Mouse (Mus musculus) gastrocnemius, adult 18-20 months (tissue): ENCODE data around the gene Igsf23. TPM values are rescaled to one million over a fixed set of nuclear protein-coding genes. Genes with fewer than 3 reads are reported as not detected.
A peak's percentile ranks its signal among the peaks of the same experiment; 100 is the strongest.
"Not testable (repeated sequence)": the region's sequence is repeated elsewhere in the genome, so short reads cannot be mapped to it uniquely, and the experiment has no call there.

Experiments used
- DNase-seq: peaks from one replicate; pipeline ENCODE4 v3.0.0; 2021; ENCODE audit warnings: low spot score
- long read RNA-seq, 2 experiments: library from polyadenylated mRNA; stranded (forward); transcript quantifications; one replicate each; pipeline ENCODE4 v2.0.0; 2021
- total RNA-seq, 2 experiments: library from RNA; stranded (reverse); gene quantifications; 2 replicates each; pipeline ENCODE4 v1.2.3; 2021

Gene Igsf23
- total RNA-seq = not detected
- long read RNA-seq, experiment 1 = 0 reads
- long read RNA-seq, experiment 2 = 0 reads

- DNase-seq = no peak
Measured at GRCm38 (mm10) chr7:19950589-19950988, at the start of gene Igsf23. Gene Igsf23 (minus strand): TSS chr7:19950756.

DNA sequence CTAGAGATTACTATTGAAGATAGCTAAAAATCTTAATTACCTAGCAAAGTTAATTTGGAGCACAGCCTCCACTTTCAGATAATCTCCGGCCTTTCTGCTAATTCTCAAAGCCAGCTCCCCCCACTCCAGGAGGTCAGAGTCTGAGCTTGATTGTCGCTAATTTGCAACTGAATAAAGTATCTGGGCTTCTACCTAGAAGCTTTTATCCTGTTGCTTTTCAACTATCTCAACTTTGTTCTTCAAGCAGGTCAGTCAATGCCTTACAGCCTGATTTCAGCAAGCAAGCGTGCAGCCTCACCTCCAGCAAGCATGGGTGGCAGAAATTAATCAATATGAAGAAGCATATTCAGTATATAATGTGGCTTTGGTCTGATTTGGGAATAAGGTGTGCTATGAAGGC lies 46.2 kb upstream of the Igsf23 start:
- not testable (repeated sequence) for DNase-seq

- DNase-seq = not testable (repeated sequence)
Measured at GRCm38 (mm10) chr7:19991165-19991564, 40.6 kb upstream of the Igsf23 start, which contains the start of gene Nlrp9b. Gene Nlrp9b (plus strand): TSS chr7:19991465.

DNA sequence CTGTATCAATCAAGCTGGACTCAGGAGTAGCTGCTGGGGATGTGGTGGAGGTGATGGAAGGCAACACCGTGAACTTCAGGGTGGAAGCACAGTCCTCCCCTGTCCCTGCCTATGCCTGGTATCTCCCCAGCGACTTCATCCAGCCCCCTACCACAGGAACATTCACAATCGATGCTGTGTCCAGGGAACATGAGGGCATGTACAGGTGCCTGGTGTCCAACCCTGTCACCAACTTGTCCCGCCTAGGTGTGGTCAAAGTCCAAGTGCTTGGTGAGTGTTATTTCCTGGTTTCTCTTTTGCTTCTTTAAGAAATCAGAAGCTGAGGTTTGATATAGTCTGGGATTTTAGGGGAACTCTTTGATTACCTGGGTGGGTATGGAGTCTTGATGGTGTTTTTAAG lies 21.0 kb upstream of the Igsf23 start:
- DNase-seq = no peak

DNA sequence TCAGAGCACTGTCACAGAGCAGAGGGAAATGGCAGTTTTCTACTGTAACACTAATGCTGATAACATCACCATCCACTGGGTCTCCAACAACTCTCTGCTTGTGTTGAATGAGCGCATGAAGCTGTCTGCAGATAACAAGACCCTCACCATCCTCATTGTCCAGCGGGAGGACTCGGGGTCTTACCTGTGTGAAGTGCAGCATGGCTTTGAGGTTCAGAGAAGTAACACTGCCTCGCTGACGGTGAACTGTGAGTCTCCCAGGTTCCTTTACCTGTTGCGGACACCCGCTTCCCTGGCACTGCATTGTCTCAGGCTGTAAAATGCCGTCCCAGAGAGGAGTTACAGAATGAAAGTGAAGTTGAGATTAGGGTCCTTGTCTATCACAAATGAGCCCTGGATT lies 19.6 kb upstream of the Igsf23 start:
- no peak for DNase-seq

- DNase-seq = no peak
Measured at GRCm38 (mm10) chr7:19969541-19970090, 19.1 kb upstream of the Igsf23 start.

- DNase-seq = no peak
Measured at GRCm38 (mm10) chr7:19969106-19969505, 18.6 kb upstream of the Igsf23 start.

DNA sequence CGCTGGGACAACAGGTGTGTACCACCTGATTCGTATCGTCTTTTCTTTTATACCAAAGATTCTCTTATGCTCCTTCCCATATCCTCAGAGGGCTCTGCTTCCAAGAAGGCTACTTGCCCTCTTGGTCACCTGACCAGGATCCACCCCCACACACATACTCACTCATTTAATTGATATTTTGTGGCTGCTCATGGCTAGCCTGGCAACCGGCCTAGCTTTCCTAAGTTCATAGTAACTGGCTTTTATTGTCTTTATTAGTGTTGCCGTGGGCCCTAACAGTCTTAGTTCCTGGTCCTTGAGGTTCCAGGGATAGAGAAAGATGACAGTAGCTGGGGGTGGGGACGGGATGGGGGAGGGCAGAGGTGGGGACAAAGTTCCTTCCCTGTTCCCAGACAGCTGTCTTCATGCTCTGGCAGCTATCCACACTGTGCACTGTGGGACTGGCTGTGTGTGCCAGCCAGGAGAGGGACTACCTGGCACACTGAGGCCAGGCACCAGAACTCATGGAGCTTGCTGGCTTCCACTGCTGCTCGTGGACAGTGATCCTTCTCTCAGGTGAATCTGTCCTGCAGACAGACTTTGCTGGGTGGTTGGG lies 14.5 kb upstream of the Igsf23 start, which contains the start of gene Ceacam20:
Gene Ceacam20 (plus strand): TSS at position 428 of the 595 bp plus-strand sequence.
- no peak for DNase-seq

DNA sequence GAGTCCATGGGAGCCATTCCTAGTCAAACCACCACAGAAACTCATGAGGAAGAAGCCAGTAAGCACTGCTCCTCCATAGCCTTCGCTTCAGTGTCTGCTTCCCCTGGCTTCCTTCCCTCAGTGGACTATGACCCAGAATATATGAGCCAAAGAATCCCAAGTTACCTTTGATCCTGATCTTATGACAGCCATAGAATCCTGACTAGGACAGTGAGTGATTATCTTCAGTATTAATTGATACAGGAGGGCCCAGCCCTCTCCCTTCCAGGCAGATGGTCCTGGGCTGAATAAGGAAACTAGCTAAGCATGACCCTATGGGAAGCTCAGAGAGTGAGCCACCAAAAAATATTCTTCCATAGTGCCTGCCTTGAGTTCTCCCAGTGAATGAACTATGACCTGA lies 11.9 kb upstream of the Igsf23 start:
- no peak for DNase-seq

DNA sequence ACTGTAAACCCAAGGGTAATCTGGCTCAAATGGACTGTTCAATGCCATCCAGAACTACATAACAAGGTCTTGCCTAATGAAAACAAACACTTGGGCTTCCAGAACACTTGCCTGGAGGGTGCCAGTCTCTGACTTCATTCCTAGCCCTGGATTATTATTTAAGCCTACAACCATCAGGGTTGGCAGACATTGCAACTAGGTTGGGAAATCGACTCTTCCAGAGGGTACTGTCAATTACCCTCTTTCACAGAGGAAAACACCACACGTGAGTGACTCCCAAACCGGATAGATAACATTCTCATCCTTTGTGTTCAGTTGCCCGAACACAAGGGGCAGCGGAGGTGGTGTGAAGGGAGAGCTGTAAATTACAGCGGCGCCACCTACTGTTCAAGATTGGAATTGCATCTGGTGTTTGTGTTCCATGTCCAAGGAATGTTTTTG lies 5.8 kb upstream of the Igsf23 start:
- peak; percentile 86 for DNase-seq

DNA sequence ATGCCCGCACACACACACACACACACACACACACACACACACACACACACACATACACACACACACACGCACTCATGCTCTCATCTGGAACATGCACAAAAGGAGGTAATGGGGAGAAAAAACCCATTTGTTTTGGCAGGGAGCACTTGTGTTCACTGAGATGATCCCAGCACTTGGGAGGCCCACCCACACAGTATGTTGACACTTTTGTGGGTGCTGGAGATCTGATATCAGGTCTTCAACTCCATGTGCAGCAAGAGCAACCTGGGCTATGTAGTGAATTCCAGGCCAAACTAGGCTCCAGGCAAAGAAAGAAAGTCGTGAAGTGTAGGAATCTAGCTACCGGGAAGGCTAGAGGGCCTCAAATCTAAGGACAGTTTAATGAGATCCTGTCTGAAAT lies 5.3 kb upstream of the Igsf23 start:
- no peak for DNase-seq

DNA sequence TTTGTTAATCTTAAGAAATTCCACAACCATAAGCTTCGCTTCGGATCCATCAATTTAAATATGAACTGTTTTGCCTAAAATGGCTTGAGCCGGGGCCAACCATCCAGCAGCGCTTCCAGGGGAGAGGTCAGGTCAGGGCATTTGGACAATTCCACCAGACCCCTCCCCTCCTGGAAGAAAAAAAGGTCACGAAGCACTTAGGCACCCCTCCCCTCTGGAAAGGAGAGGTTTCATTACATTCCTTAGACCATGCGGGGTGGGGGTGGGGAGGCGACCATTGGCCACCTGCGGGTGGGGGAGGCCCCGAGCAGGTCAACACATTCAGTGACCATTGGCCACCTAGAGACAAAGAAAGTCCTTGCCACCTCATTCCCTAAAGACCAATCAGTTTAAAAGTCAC lies 2.5 kb upstream of the Igsf23 start:
- DNase-seq = no peak

- DNase-seq = no peak
Measured at GRCm38 (mm10) chr7:19952320-19952986, 1.9 kb upstream of the Igsf23 start.

GRCm38 (mm10) chr7:19949996-19950395 lies 560 bp downstream of the Igsf23 start:
- DNase-seq = no peak

DNA sequence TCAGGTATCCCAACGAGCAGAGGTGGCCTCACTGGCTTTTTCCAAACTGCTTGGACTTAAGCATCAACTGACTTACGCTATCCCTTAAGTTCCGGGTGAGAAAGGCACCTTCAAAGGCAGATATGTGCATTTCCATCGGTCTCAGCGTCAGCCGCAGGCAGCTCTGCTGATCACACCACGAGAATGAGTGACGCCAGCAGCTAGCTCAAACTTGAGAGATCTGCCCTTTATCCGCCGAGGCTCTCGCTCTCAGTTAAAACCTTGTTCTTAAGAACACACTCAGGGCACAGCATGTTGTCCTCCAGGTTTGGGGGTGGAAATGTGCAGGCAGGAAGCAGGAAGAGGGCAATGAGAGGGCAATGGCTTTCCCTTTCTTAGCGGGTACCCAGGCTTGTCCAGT lies 1.6 kb downstream of the Igsf23 start:
- DNase-seq = no peak

- DNase-seq = no peak
Measured at GRCm38 (mm10) chr7:19945821-19946515, 4.6 kb downstream of the Igsf23 start.

- no peak for DNase-seq
Measured at GRCm38 (mm10) chr7:19945201-19945600, 5.4 kb downstream of the Igsf23 start.

GRCm38 (mm10) chr7:19944709-19945108 lies 5.8 kb downstream of the Igsf23 start:
- no peak for DNase-seq

GRCm38 (mm10) chr7:19940256-19940655 lies 10.3 kb downstream of the Igsf23 start:
- no peak for DNase-seq

- DNase-seq = peak; percentile 77
Measured at GRCm38 (mm10) chr7:19939555-19940235, 10.9 kb downstream of the Igsf23 start.

DNA sequence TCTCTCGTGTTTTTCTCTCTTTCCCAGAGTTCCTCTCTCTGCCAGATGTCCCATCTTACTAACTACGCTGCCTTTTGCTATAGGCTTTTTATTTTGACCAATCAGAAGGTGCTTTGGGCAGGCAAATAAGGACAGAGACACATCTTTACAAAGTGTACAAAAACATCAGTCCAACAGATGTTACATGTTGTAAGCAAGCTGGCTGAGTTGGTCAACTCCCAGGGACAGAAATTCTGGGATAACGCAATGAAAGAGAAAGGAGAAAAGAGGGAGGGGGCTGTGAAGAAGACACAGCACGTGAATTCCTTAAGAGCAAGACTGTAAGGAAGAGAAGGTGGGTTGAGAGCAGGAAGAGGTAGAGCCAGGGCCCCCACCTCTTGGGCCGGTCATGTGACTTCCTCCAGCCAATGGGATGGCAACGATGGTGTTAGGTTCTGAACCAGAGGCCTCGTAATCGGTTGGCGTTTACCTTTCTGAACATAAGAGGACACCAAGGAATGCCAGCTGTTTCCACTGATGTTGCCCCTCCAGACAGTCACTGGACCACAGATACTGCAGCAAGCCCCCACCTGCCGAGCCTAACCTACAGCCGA lies 13.2 kb downstream of the Igsf23 start:
- DNase-seq = no peak
